Mouse (Mus musculus): ENCODE data around the gene Creld2. TPM values are rescaled to one million over a fixed set of nuclear protein-coding genes. Genes with fewer than 3 reads are reported as not detected.

Creld2 gene
- polyA plus RNA-seq, 1 experiment from 2014 or later: 71.7 TPM

DNA sequence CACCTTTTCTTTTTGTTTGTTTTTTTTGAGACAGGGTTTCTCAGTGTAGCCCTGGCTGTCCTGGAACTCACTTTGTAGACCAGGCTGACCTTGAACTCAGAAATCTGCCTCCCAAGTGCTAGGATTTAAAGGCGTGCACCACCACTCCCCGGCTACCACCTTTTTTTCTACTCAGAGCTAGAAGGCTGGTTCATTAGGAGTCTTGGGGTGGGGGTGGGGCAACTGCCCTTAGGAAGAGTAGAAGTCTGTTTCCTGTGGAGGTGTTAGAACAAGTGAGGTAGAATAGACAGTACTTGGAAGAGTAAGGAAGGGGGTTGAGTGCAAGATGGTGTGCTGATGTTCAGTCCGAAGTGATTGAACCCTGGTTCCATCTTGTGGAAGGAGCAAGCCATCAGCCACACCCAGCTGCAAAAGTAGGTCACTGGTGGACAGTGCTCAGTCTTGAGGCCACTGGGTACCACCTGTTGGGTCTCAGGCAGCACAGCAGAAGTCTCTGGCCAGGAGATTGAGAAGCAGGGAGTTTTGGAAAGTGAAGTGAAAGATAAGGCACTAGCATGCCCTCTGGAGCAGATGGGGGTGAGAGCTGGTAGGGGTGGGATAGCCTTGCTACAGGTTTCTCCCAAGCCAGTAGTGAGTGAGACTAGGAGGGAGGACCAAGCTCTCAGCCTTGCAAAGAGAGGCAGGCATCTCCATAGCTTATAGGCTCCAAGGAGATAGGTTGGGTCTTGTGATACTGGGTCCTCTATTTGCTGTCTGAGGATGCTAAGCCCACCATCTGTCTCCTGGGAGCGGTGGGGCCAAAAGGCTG, 46.6 kb downstream of the Creld2 start:
- Histone ChIP-seq H3K9ac (ENCODE audit: low read depth, low read length) (no peak overlapping the region), H3K9me3 (replicated peaks; ENCODE audit: control insufficient read depth, low read length) (no peaks in the 10 kb centered on the region), H3K4me2 (peak overlapping the region; percentile 6; the same call in 1 of the 2 replicates), H3K36me3 (ENCODE audit: control insufficient read depth, insufficient read depth, low read length) (peaks cover 8% of the 10 kb centered on the region), H3K27ac (ENCODE audit: low read depth, low read length) (peak overlapping the region; percentile 85), H3K27me3 (ENCODE audit: control insufficient read depth, insufficient read depth, low read length) (no peaks in the 10 kb centered on the region), H3K4me3 (ENCODE audit: low read depth, low read length) (no peak overlapping the region), H3K4me1 (ENCODE audit: control insufficient read depth, insufficient read depth, low read length) (peaks cover 51% of the 10 kb centered on the region)
- 56% methylated on average over 4 of the region's 4 CpGs for WGBS (ENCODE audit: insufficient replicate concordance)
- no peak for ATAC-seq (replicated peaks; ENCODE audit: insufficient number of reproducible peaks, low FRiP score, low TSS enrichment)

DNA sequence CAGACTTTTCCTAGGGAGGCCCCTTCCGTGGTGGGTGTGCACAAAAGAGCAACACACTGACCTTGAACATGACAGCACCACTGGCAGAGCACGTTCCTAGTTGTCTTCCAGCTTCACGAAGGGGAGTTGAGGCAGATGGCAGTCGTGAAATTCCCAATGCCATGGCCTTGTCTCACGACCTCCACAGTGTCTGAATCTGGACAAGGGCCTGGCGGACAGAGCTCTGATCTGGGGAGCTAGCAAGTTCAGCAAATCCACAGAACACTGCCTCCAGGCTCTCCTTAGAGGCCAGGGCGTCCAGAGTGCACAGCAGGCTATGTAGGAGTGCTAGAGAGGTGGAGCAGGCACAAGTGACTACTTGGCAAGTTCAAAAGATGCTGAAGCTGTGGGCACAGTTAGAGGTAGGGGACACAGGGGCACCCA, 47.5 kb downstream of the Creld2 start:
- peak overlapping the region; percentile 85 for H3K27ac ChIP-seq (ENCODE audit: low read depth, low read length)
- 25% methylated on average over 7 of the region's 7 CpGs for WGBS (ENCODE audit: insufficient replicate concordance)

DNA sequence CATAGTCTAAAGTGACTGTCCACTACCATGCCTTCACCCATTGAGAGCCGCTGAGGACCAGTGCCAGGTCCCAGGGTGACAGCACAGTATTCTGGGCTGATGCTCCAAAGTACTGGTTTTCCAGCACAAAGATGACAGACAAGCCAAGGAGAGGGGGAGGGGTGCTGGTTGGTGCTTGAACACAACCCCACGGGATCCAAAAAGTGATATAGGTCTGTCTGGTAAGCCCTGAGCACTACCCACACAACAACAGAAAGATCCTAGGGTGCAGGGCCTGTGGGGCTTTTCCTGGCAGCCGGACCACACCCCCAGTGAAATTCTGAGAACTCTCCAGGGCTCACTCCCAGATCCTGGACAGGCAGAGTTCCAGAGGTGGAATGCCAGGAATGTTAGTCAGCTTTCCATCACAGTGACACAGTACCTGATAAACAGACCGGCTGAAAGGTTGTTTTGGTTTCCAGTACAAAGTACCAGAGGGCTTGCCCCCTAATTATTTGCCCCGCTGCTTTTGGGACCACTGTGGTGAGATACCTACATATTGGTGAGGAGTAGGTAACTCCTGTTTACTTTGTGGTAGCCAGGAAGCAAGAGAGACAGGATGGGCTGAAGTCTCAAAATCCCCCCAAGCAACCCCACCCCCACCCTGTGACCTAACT, 48.0 kb downstream of the Creld2 start:
- H3K27me3 ChIP-seq (ENCODE audit: control insufficient read depth, insufficient read depth, low read length): no peaks in the 10 kb centered on the region
- H3K4me2 ChIP-seq: peak overlapping the region; percentile 44
- H3K9ac ChIP-seq (ENCODE audit: low read depth, low read length): 0 out of 2 replicates have a peak overlapping the region, but pooled peaks have one; percentile 16
- peaks cover 46% of the 10 kb centered on the region for H3K4me1 ChIP-seq (ENCODE audit: control insufficient read depth, insufficient read depth, low read length)
- H3K9me3 ChIP-seq (replicated peaks; ENCODE audit: control insufficient read depth, low read length): no peaks in the 10 kb centered on the region
- peaks cover 8% of the 10 kb centered on the region for H3K36me3 ChIP-seq (ENCODE audit: control insufficient read depth, insufficient read depth, low read length)
- ATAC-seq (replicated peaks; ENCODE audit: insufficient number of reproducible peaks, low FRiP score, low TSS enrichment): peak; percentile 27
- 12% methylated on average over 5 of the region's 5 CpGs for WGBS (ENCODE audit: insufficient replicate concordance)
- H3K27ac ChIP-seq (ENCODE audit: low read depth, low read length): peak overlapping the region; percentile 85
- H3K4me3 ChIP-seq (ENCODE audit: low read depth, low read length): no peak overlapping the region

More for the DNA sequence above, 47.5 kb downstream of the Creld2 start:
- peak overlapping the region; percentile 44 for H3K4me2 ChIP-seq
- no peak overlapping the region for H3K4me3 ChIP-seq (ENCODE audit: low read depth, low read length)
- H3K27me3 ChIP-seq (ENCODE audit: control insufficient read depth, insufficient read depth, low read length): no peaks in the 10 kb centered on the region
- no peaks in the 10 kb centered on the region for H3K9me3 ChIP-seq (replicated peaks; ENCODE audit: control insufficient read depth, low read length)
- ATAC-seq (replicated peaks; ENCODE audit: insufficient number of reproducible peaks, low FRiP score, low TSS enrichment): no peak
- H3K9ac ChIP-seq (ENCODE audit: low read depth, low read length): 0 out of 2 replicates have a peak overlapping the region, but pooled peaks have one; percentile 16
- H3K4me1 ChIP-seq (ENCODE audit: control insufficient read depth, insufficient read depth, low read length): peaks cover 46% of the 10 kb centered on the region
- H3K36me3 ChIP-seq (ENCODE audit: control insufficient read depth, insufficient read depth, low read length): peaks cover 8% of the 10 kb centered on the region

DNA sequence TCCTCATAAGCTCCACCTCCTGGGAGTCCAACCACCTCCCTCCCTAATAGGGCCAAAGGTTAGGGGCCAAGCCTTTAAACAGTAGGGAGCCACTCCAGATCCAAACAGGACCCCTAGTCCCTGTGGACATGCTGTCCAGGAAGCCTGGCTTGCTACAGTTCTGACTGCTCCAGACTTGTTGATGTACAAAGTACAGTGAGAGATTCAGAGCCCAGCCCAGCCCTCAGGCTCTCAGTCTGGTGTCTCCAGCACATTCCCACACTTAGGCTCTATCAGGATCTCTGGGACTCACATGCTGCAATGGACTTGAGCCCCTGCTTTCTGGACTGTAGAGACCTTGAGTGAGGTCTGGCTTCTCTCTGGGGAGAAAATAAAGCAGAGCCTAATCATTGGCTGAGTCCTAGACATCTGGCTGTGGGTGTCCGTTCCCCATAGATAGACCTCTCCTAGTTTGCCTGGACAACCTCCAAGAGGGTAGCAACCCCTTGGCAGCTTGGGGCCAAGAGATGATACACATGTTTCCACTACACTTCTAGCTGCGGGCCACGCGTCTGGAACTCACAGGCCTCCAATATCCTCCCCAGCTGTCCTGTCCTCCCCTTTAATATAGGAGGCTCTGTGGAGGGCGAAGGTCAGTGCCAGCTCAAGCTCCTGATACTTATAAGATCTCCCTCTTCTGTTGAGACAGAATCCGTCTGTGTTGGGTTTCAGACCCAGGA, 48.7 kb downstream of the Creld2 start:
- H3K4me1 ChIP-seq (ENCODE audit: control insufficient read depth, insufficient read depth, low read length): peaks cover 46% of the 10 kb centered on the region
- H3K36me3 ChIP-seq (ENCODE audit: control insufficient read depth, insufficient read depth, low read length): peaks cover 8% of the 10 kb centered on the region
- no peak overlapping the region for H3K9ac ChIP-seq (ENCODE audit: low read depth, low read length)
- 0 out of 2 replicates have a peak, but pooled peaks have one; percentile 9 for ATAC-seq (replicated peaks; ENCODE audit: insufficient number of reproducible peaks, low FRiP score, low TSS enrichment)
- H3K4me2 ChIP-seq: peak overlapping the region; percentile 44
- WGBS (ENCODE audit: insufficient replicate concordance): 50% methylated on average over 6 of the region's 6 CpGs
- H3K27ac ChIP-seq (ENCODE audit: low read depth, low read length): peak overlapping the region; percentile 85
- no peak overlapping the region for H3K4me3 ChIP-seq (ENCODE audit: low read depth, low read length)
- H3K9me3 ChIP-seq (replicated peaks; ENCODE audit: control insufficient read depth, low read length): no peaks in the 10 kb centered on the region
- H3K27me3 ChIP-seq (ENCODE audit: control insufficient read depth, insufficient read depth, low read length): no peaks in the 10 kb centered on the region

DNA sequence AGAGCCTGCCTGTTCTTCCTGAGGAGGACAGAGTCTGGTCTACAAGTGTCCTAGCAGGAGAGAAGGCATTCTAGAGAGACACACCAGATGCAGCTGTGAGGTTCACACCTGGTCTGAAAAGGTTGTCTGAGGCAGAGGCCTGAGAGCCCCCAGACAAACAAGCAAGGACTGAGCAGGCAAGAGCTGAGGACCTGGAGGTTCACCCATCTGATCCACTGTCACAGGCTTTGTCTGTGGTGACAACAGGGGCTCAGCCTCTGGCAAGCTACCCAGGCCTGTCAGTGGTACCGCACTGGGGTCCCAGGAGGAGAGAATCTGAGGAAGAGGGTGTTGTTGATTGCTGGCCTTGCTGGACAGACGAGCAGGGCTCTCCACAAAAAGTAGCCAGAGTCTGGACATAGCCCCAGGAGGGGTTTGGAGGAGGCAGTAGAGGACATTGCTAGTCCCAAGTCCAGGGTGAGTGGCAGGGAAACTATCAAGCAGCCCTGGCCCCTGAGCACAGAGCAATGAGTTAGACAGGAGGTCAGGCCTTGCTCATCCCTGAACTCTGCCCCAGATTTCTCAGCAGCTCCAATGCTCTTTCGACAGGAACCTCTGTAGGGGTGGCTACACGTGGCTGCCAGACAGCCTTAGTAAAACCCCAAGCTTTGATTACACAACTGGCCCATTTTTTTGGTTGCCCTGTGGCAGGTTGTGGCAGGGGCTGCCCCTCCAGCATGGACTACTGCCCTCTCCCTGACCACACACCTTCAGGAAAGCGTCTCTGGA, 51.2 kb downstream of the Creld2 start:
- Histone ChIP-seq H3K9ac (ENCODE audit: low read depth, low read length) (no peak overlapping the region), H3K4me1 (ENCODE audit: control insufficient read depth, insufficient read depth, low read length) (peaks cover 32% of the 10 kb centered on the region), H3K9me3 (replicated peaks; ENCODE audit: control insufficient read depth, low read length) (no peaks in the 10 kb centered on the region), H3K4me2 (no peak overlapping the region), H3K27me3 (ENCODE audit: control insufficient read depth, insufficient read depth, low read length) (no peaks in the 10 kb centered on the region), H3K27ac (ENCODE audit: low read depth, low read length) (no peak overlapping the region), H3K36me3 (ENCODE audit: control insufficient read depth, insufficient read depth, low read length) (0 out of 2 replicates have a peak, but pooled peaks cover 4% of the 10 kb centered on the region), H3K4me3 (ENCODE audit: low read depth, low read length) (no peak overlapping the region)
- WGBS (ENCODE audit: insufficient replicate concordance): 63% methylated on average over 5 of the region's 5 CpGs
- ATAC-seq (replicated peaks; ENCODE audit: insufficient number of reproducible peaks, low FRiP score, low TSS enrichment): no peak

DNA sequence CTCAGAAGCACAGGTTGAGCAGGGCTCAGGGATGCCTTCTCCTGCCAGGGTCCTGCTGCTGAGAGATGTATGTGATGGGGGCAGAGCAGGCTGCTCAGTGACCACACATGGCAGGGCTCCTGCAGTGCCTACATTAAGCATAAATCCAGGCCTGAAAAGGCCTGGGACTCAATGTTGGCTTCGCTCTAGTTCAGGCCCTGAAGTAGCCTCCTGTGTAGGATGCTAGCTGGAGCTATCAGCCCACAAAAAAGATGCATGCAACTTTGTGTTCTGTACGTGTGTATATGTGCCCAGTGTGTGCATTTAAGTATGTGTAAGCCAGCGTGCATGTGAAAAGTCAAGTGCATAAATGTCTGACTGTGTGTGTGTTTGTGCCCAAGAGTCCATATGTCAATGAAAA, 54.6 kb downstream of the Creld2 start:
- Histone ChIP-seq H3K4me2 (no peak overlapping the region), H3K27me3 (ENCODE audit: control insufficient read depth, insufficient read depth, low read length) (no peaks in the 10 kb centered on the region), H3K9ac (ENCODE audit: low read depth, low read length) (no peak overlapping the region), H3K36me3 (ENCODE audit: control insufficient read depth, insufficient read depth, low read length) (no peaks in the 10 kb centered on the region), H3K4me1 (ENCODE audit: control insufficient read depth, insufficient read depth, low read length) (peaks cover 10% of the 10 kb centered on the region; the same call in 1 of the 2 replicates), H3K27ac (ENCODE audit: low read depth, low read length) (no peak overlapping the region), H3K4me3 (ENCODE audit: low read depth, low read length) (no peak overlapping the region), H3K9me3 (replicated peaks; ENCODE audit: control insufficient read depth, low read length) (no peaks in the 10 kb centered on the region)
- no peak for ATAC-seq (replicated peaks; ENCODE audit: insufficient number of reproducible peaks, low FRiP score, low TSS enrichment)
- WGBS (ENCODE audit: insufficient replicate concordance): 81% methylated on average over 3 of the region's 3 CpGs

DNA sequence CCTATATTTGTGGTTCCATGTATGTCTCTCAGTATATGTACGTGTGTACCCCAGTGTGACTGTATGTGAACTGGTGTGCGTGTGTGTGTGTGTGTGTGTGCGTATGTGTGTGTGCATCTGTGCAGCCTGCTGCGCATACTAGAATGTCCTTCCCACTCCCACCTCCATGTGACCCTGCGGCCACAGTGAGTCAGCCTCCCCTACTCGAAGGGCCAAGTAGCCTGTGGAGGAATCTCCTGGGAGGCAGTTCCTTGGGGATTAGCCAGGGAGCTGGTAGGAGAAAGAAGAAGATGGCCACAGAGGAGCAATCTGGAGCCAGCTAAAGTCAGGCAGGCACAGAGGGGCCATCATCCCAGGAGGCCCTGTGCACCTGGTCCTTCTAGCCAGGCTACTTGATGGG, 55.0 kb downstream of the Creld2 start:
- H3K27ac ChIP-seq (ENCODE audit: low read depth, low read length): no peak overlapping the region
- H3K4me2 ChIP-seq: no peak overlapping the region
- WGBS (ENCODE audit: insufficient replicate concordance): 81% methylated on average over 6 of the region's 6 CpGs

More for the DNA sequence above, 55.0 kb downstream of the Creld2 start:
- ATAC-seq (replicated peaks; ENCODE audit: insufficient number of reproducible peaks, low FRiP score, low TSS enrichment): no peak
- Histone ChIP-seq H3K9me3 (replicated peaks; ENCODE audit: control insufficient read depth, low read length) (no peaks in the 10 kb centered on the region), H3K4me3 (ENCODE audit: low read depth, low read length) (no peak overlapping the region), H3K4me1 (ENCODE audit: control insufficient read depth, insufficient read depth, low read length) (peaks cover 10% of the 10 kb centered on the region; the same call in 1 of the 2 replicates), H3K9ac (ENCODE audit: low read depth, low read length) (no peak overlapping the region), H3K27me3 (ENCODE audit: control insufficient read depth, insufficient read depth, low read length) (no peaks in the 10 kb centered on the region), H3K36me3 (ENCODE audit: control insufficient read depth, insufficient read depth, low read length) (no peaks in the 10 kb centered on the region)
